Mouse (Mus musculus): ENCODE results near the gene Adra2a. TPM values are rescaled to one million over a fixed set of nuclear protein-coding genes. Genes with fewer than 3 reads are reported as not detected.

Adra2a gene
- polyA plus RNA-seq, 1 experiment from 2014 or later = 1.5 TPM

DNA sequence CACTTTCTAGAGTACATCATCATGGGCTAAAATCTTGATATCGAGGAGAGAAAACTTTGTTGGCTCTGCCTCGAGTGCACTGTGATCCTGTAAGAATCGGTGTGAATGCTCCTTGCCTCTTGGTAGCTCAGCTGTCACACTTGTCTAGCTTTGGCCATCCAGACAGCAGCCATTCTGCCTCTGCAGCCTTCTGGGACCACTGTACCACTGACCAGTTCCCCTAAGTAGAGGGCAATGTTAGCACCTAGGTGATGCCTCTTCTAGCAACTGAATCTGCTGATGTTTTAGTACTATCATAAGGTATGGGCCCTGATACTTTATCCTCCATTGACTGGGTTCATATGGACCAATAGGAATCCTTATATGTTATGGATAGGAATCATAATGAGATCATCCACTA is 54.4 kb downstream of the Adra2a start:
- no peaks in the 10 kb centered on the region for H3K27me3 ChIP-seq (replicated peaks; ENCODE audit: control insufficient read depth, insufficient read depth, low read length)
- no peaks in the 10 kb centered on the region for H3K9me3 ChIP-seq (ENCODE audit: control insufficient read depth, low read length)
- no peak overlapping the region for H3K4me3 ChIP-seq (replicated peaks; ENCODE audit: low read length)
- no peak overlapping the region for H3K9ac ChIP-seq (replicated peaks; ENCODE audit: low read depth, low read length)
- H3K36me3 ChIP-seq (ENCODE audit: control insufficient read depth, insufficient read depth) = no peaks in the 10 kb centered on the region
- 85% methylated on average over 3 of the region's 3 CpGs for WGBS
- no peak overlapping the region for H3K27ac ChIP-seq (ENCODE audit: low read length)
- no peak overlapping the region for H3K4me2 ChIP-seq (ENCODE audit: low read length)
- H3K4me1 ChIP-seq (replicated peaks; ENCODE audit: control insufficient read depth, insufficient read depth, low read length) = peaks cover 15% of the 10 kb centered on the region
- ATAC-seq = no peak

Other genes starting within 250 kb of the Adra2a start
- 76.7 and 90.8 TPM in 2 replicates for gene Pdcd4, start 151.9 kb upstream of the Adra2a start, polyA plus RNA-seq (2015; fragmentation: Nextera tagmentation; extraction: Ambion mirVana)
- gene Shoc2, start 99.8 kb upstream of the Adra2a start, polyA plus RNA-seq (2015; fragmentation: Nextera tagmentation; extraction: Ambion mirVana) = 58.8 and 65.1 TPM in 2 replicates
- gene Bbip1, start 99.5 kb upstream of the Adra2a start, polyA plus RNA-seq (2015; fragmentation: Nextera tagmentation; extraction: Ambion mirVana) = 148 and 151 TPM in 2 replicates